Mouse (Mus musculus) heart, adult 2 months (tissue): ENCODE measurements at regions not wholly inside any gene's neighbourhood (a gene's known extent, or its start where the extent isn't known, plus 50 kb on each side); places are given as distances from the start of the nearest gene placed in this dataset.

Experiments used
- CTCF ChIP-seq: fragments of 200-600 bp; IDR thresholded peaks from 2 replicates; pipeline ENCODE4 v1.8.1; 2022; ENCODE audit warnings: antibody characterized with exemption, mild to moderate bottlenecking, moderate library complexity
- POLR2A ChIP-seq: fragments of 200-500 bp; IDR thresholded peaks from 2 replicates; pipeline ENCODE4 v1.6.1; 2011; ENCODE audit warnings: mild to moderate bottlenecking, low read depth, low read length, control low read depth; ENCODE audit not compliant: insufficient read depth

GRCm38 (mm10) chr13:64566966-64567708, 69.5 kb upstream of the Fam240b start:
- TF ChIP-seq CTCF (no peak), POLR2A (no peak)
